Mouse (Mus musculus): ENCODE results near the gene Pxylp1.

GRCm38 (mm10) chr9:96787797-96788196 is 104.7 kb downstream of the Pxylp1 start:
- no peak for TF ChIP-seq POLR2A (IDR thresholded peaks at IDR 0.05; ENCODE audit: extremely low read depth, insufficient read depth, low read length)
- TF ChIP-seq CTCF (IDR thresholded peaks at IDR 0.05; ENCODE audit: extremely low read depth, insufficient read depth, low read length): no peak
